Mouse (Mus musculus): ENCODE results near the gene Gjb3.

DNA sequence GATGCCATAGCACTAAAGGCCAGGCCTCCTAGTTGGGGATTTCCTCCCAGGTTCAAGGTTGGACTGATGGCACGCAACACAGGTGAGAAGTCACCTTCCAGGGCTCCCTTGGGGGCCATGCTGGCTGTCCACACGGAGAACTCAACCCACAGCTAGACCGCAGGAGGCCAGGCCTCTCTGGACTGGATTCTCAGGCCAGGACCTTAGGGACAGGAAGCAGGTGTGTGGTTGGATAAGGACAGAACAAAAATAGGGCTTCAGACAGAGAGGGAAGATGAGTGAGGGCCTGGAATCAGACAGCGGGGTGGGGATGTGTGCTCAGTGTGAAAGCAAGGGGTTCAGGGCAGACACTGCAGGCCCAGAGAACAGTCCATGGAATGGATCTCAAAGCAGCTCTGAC, 43.7 kb downstream of the Gjb3 start:
- TF ChIP-seq POLR2A (IDR thresholded peaks at IDR 0.05; ENCODE audit: control insufficient read depth, extremely low read depth, insufficient read depth, low read length, poor library complexity) (no peak), CTCF (IDR thresholded peaks at IDR 0.05; ENCODE audit: borderline replicate concordance, control insufficient read depth, extremely low read depth, insufficient read depth, low read length, poor library complexity) (no peak)

Data from thymus, adult 2 months (tissue).